Mouse (Mus musculus) erythroblast, embryonic 14.5 days (primary cell): Measurements from ENCODE around the gene Tmem145. TPM values are rescaled to one million over a fixed set of nuclear protein-coding genes. Genes with fewer than 3 reads are reported as not detected.

Experiments
- H3K27me3 ChIP-seq: 2 replicates; pipeline ENCODE4 v1.6.1; 2012; ENCODE audit warnings: inconsistent platforms; ENCODE audit not compliant: control insufficient read depth
- H3K36me3 ChIP-seq: 2 replicates; pipeline ENCODE4 v1.6.1; 2012; ENCODE audit warnings: mild to moderate bottlenecking, inconsistent platforms; ENCODE audit not compliant: control insufficient read depth
- H3K4me1 ChIP-seq: 2 replicates; pipeline ENCODE4 v1.6.1; 2012; ENCODE audit warnings: inconsistent platforms; ENCODE audit not compliant: control insufficient read depth
- H3K4me3 ChIP-seq: replicated peaks from 2 replicates; pipeline ENCODE3; 2012; ENCODE audit warnings: moderate library complexity, mild to moderate bottlenecking, inconsistent platforms
- H3K9me3 ChIP-seq: 2 replicates; pipeline ENCODE4 v1.6.1; 2012; ENCODE audit warnings: low read length, inconsistent platforms, mixed read lengths; ENCODE audit not compliant: control insufficient read depth
- GATA1 ChIP-seq: IDR thresholded peaks from 2 replicates; pipeline ENCODE4 v1.6.1; 2012; ENCODE audit warnings: low read length, inconsistent platforms, mixed read lengths
- TAL1 ChIP-seq: IDR thresholded peaks from 3 replicates; pipeline ENCODE4 v1.6.1; 2012; ENCODE audit warnings: low read length, inconsistent platforms, mixed read lengths
- polyA plus RNA-seq: library from polyadenylated mRNA; stranded (reverse); fragments of >175 nt; gene quantifications from 2 replicates; pipeline ENCODE4 v1.2.3, GENCODE M21; 2012

Gene Tmem145
- polyA plus RNA-seq, 1 experiment: not detected

- Histone ChIP-seq H3K4me1 (peaks cover 80% of the 10 kb centered on the region), H3K27me3 (no peaks in the 10 kb centered on the region), H3K4me3 (peak overlapping the region; percentile 72), H3K9me3 (no peaks in the 10 kb centered on the region), H3K36me3 (peaks cover 44% of the 10 kb centered on the region)
- TF ChIP-seq GATA1: no peak
- TF ChIP-seq TAL1: no peak
Observed at GRCm38 (mm10) chr7:25281734-25282601, 23.9 kb upstream of the Tmem145 start.

- Histone ChIP-seq H3K4me1 (peaks cover 72% of the 10 kb centered on the region), H3K9me3 (no peaks in the 10 kb centered on the region), H3K4me3 (peak overlapping the region; percentile 72), H3K36me3 (peaks cover 47% of the 10 kb centered on the region), H3K27me3 (no peaks in the 10 kb centered on the region)
- TF ChIP-seq TAL1 (no peak), GATA1 (no peak)
Observed at GRCm38 (mm10) chr7:25282731-25283211, 23.1 kb upstream of the Tmem145 start.

DNA sequence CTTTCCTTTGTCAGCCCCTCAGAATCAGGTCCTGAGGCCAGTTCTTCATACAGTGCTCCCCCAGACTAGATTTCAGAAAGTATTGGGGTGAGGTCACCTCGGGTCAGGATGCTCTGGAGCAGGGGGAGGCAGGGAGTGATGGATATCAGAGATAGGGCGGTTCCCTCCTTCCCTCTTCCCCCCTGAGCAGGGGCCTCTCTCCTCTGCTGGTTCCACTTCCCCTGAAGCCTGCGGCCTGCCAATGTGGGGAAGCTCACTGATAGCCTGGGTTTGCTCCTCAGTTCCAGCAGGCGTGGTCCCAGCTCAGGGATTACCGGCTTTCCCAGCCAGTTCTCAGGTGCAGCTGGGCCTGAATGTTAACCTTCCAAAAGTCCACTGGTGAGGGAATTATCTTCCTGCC is 22.3 kb upstream of the Tmem145 start:
- no peak for TF ChIP-seq TAL1
- no peak for TF ChIP-seq GATA1
- H3K27me3 ChIP-seq: no peaks in the 10 kb centered on the region
- H3K36me3 ChIP-seq: peaks cover 55% of the 10 kb centered on the region
- H3K4me1 ChIP-seq: peaks cover 66% of the 10 kb centered on the region
- no peaks in the 10 kb centered on the region for H3K9me3 ChIP-seq
- H3K4me3 ChIP-seq: peak overlapping the region; percentile 72

GRCm38 (mm10) chr7:25284171-25284570 is 21.7 kb upstream of the Tmem145 start:
- H3K27me3 ChIP-seq: no peaks in the 10 kb centered on the region
- peaks cover 61% of the 10 kb centered on the region for H3K36me3 ChIP-seq
- no peak for TF ChIP-seq TAL1
- no peak for TF ChIP-seq GATA1
- peak overlapping the region; percentile 72 for H3K4me3 ChIP-seq
- H3K9me3 ChIP-seq: peaks cover 4% of the 10 kb centered on the region
- H3K4me1 ChIP-seq: peaks cover 61% of the 10 kb centered on the region

GRCm38 (mm10) chr7:25284766-25285165 is 21.1 kb upstream of the Tmem145 start:
- peak overlapping the region; percentile 8 for H3K4me3 ChIP-seq
- no peak for TF ChIP-seq GATA1
- no peak for TF ChIP-seq TAL1
- peaks cover 55% of the 10 kb centered on the region for H3K4me1 ChIP-seq
- peaks cover 67% of the 10 kb centered on the region for H3K36me3 ChIP-seq
- H3K27me3 ChIP-seq: no peaks in the 10 kb centered on the region
- H3K9me3 ChIP-seq: peaks cover 8% of the 10 kb centered on the region

DNA sequence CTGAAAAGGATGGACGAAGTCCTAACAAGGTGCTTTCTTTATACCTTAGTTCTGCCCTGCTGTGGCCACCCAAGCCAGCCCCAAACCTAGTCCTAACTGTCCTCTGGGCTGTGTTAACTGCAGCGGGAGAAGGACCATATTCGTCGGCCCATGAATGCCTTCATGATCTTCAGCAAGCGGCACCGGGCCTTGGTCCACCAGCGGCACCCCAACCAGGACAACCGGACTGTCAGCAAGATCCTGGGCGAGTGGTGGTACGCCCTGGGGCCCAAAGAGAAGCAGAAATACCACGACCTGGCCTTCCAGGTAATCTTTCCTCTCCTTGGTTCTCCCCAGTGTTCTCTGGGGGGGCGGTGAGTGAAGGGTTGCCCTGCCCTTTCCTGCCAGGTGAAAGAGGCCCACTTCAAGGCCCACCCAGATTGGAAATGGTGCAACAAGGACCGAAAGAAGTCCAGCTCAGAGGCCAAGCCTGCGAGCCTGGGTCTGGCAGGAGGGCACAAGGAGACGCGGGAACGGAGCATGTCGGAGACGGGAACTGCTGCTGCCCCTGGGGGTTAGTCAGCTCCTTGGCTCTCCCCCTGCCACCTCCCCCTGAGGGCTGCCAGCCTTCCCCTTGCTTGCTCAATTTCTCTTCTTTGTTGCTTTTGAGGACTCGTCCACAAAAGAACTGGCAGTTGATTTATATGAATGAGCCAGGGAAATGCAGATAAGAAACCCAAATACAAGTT is 20.2 kb upstream of the Tmem145 start:
- H3K27me3 ChIP-seq: no peaks in the 10 kb centered on the region
- TF ChIP-seq GATA1 (no peak), TAL1 (no peak)
- H3K36me3 ChIP-seq: peaks cover 72% of the 10 kb centered on the region
- peaks cover 10% of the 10 kb centered on the region for H3K9me3 ChIP-seq
- H3K4me3 ChIP-seq: no peak overlapping the region
- peaks cover 49% of the 10 kb centered on the region for H3K4me1 ChIP-seq

GRCm38 (mm10) chr7:25286989-25287388 is 18.9 kb upstream of the Tmem145 start:
- no peaks in the 10 kb centered on the region for H3K27me3 ChIP-seq
- peaks cover 10% of the 10 kb centered on the region for H3K9me3 ChIP-seq
- no peak for TF ChIP-seq GATA1
- H3K36me3 ChIP-seq: peaks cover 85% of the 10 kb centered on the region
- H3K4me1 ChIP-seq: peaks cover 43% of the 10 kb centered on the region
- no peak overlapping the region for H3K4me3 ChIP-seq

- TF ChIP-seq TAL1 (no peak), GATA1 (no peak)
- no peaks in the 10 kb centered on the region for H3K27me3 ChIP-seq
- H3K36me3 ChIP-seq: peaks cover 95% of the 10 kb centered on the region
- H3K4me3 ChIP-seq: no peak overlapping the region
- peaks cover 10% of the 10 kb centered on the region for H3K9me3 ChIP-seq
- H3K4me1 ChIP-seq: peaks cover 39% of the 10 kb centered on the region
Observed at GRCm38 (mm10) chr7:25288011-25288410, 17.9 kb upstream of the Tmem145 start.

DNA sequence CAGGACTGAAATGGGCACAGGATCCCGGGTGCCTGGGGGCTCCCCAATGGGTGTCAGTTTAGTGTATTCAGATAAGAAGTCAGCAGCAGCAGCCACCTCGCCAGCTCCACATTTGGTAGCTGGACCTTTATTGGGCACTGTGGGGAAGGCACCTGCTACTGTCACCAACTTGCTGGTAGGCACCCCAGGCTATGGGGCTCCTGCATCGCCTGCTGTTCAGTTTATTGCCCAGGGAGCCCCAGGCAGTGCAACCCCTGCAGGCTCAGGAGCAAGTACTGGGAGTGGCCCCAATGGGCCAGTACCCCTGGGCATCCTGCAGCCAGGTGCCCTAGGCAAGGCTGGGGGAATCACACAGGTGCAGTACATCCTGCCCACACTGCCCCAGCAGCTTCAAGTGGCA is 17.2 kb upstream of the Tmem145 start:
- peaks cover 99% of the 10 kb centered on the region for H3K36me3 ChIP-seq
- H3K4me1 ChIP-seq: peaks cover 32% of the 10 kb centered on the region
- H3K4me3 ChIP-seq: no peak overlapping the region
- TF ChIP-seq GATA1: no peak
- TF ChIP-seq TAL1: no peak
- H3K9me3 ChIP-seq: peaks cover 10% of the 10 kb centered on the region
- no peaks in the 10 kb centered on the region for H3K27me3 ChIP-seq
